Mouse (Mus musculus) CH12.LX (cell line): ENCODE measurements around the gene Dydc2. TPM values are rescaled to one million over a fixed set of nuclear protein-coding genes. Genes with fewer than 3 reads are reported as not detected.

Experiments
- DNase-seq: peaks from one replicate; pipeline ENCODE4 v3.0.0-alpha.2; 2013; ENCODE audit errors: extremely low read depth
- H3K27ac ChIP-seq: 2 replicates; pipeline ENCODE4 v1.5.1; 2012; ENCODE audit warnings: low read depth, mild to moderate bottlenecking, control low read depth, moderate library complexity; ENCODE audit not compliant: insufficient read depth
- H3K27me3 ChIP-seq: replicated peaks from 2 replicates; pipeline ENCODE3; 2012; ENCODE audit warnings: inconsistent platforms
- H3K36me3 ChIP-seq, 2 experiments: replicated peaks in 1 of 2; 2 replicates each; pipeline versions ENCODE3 to v1.6.1; 2012; ENCODE audit warnings: inconsistent platforms in 1 of 2, low read length in 1 of 2, mild to moderate bottlenecking in 1 of 2, mixed read lengths in 1 of 2, moderate library complexity in 1 of 2; ENCODE audit not compliant: control insufficient read depth in 1 of 2, insufficient read depth in 1 of 2
- H3K4me1 ChIP-seq, 2 experiments: 2 replicates each; pipeline ENCODE4 v1.6.1; 2012; ENCODE audit warnings: inconsistent platforms in 1 of 2, moderate library complexity in 1 of 2; ENCODE audit not compliant: insufficient read depth in 2 of 2, control insufficient read depth in 1 of 2
- H3K4me2 ChIP-seq: 2 replicates; pipeline ENCODE4 v1.6.1; 2012; ENCODE audit warnings: low read depth, mild to moderate bottlenecking, control low read depth; ENCODE audit not compliant: poor library complexity, insufficient read depth, severe bottlenecking
- H3K4me3 ChIP-seq, 3 experiments: fragments of 150-350 bp in 1 of 3; sonication (generic) in 1 of 3; replicated peaks in 1 of 3; 2 replicates each; pipeline versions ENCODE3 to v1.5.1; 2011 to 2012; ENCODE audit warnings: low read depth in 2 of 3, low read length in 2 of 3, mild to moderate bottlenecking in 2 of 3, moderate library complexity in 2 of 3, control low read depth in 1 of 3, improper control_type of control experiment in 1 of 3, inconsistent platforms in 1 of 3, mixed read lengths in 1 of 3; ENCODE audit not compliant: poor library complexity in 1 of 3
- H3K79me2 ChIP-seq: replicated peaks from 2 replicates; pipeline ENCODE4 v1.6.1; 2012; ENCODE audit warnings: mild to moderate bottlenecking, moderate library complexity; ENCODE audit not compliant: control insufficient read depth, poor library complexity, insufficient read depth, severe bottlenecking; ENCODE audit errors: extremely low read depth
- H3K9ac ChIP-seq: 2 replicates; pipeline ENCODE4 v1.6.1; 2012; ENCODE audit warnings: low read depth, mild to moderate bottlenecking, control low read depth, moderate library complexity; ENCODE audit not compliant: insufficient read depth
- H3K9me3 ChIP-seq: replicated peaks from 2 replicates; pipeline ENCODE3; 2012; ENCODE audit warnings: low read length, inconsistent platforms, mixed read lengths
- BHLHE40 ChIP-seq: IDR thresholded peaks from 2 replicates; pipeline ENCODE4 v1.6.1; 2011; ENCODE audit warnings: mild to moderate bottlenecking, low read depth, low read length, improper control_type of control experiment
- ELF1 ChIP-seq: IDR thresholded peaks from 2 replicates; pipeline ENCODE4 v1.6.1; 2014; ENCODE audit warnings: low read depth, mild to moderate bottlenecking, inconsistent platforms, low read length, improper control_type of control experiment
- ETS1 ChIP-seq: conservative IDR thresholded peaks from 2 replicates; pipeline ENCODE4 v1.6.1; 2012; ENCODE audit warnings: low read depth, mild to moderate bottlenecking, inconsistent platforms, low read length, improper control_type of control experiment, moderate library complexity
- GABPA ChIP-seq: IDR thresholded peaks from 2 replicates; pipeline ENCODE4 v1.6.1; 2012; ENCODE audit warnings: low read depth, low read length, improper control_type of control experiment, inconsistent platforms; ENCODE audit not compliant: insufficient replicate concordance
- MAX ChIP-seq: IDR thresholded peaks from 2 replicates; pipeline ENCODE4 v1.6.1; 2011; ENCODE audit warnings: low read length, improper control_type of control experiment
- MAZ ChIP-seq: IDR thresholded peaks from 2 replicates; pipeline ENCODE4 v1.6.1; 2012; ENCODE audit warnings: low read depth, mild to moderate bottlenecking, inconsistent platforms, low read length, improper control_type of control experiment, moderate library complexity
- MXI1 ChIP-seq: IDR thresholded peaks from 2 replicates; pipeline ENCODE4 v1.6.1; 2011; ENCODE audit warnings: mild to moderate bottlenecking, low read depth, low read length, improper control_type of control experiment
- NELFE ChIP-seq: IDR thresholded peaks from 2 replicates; pipeline ENCODE4 v1.6.1; 2011; ENCODE audit warnings: low read depth, low read length, improper control_type of control experiment
- POLR2A ChIP-seq: IDR thresholded peaks from 2 replicates; pipeline ENCODE4 v1.6.1; 2011; ENCODE audit warnings: low read depth, mild to moderate bottlenecking, improper control_type of control experiment, low read length
- RAD21 ChIP-seq: IDR thresholded peaks from 2 replicates; pipeline ENCODE4 v1.6.1; 2011; ENCODE audit warnings: low read depth, mild to moderate bottlenecking, low read length, improper control_type of control experiment, moderate library complexity
- RCOR1 ChIP-seq: conservative IDR thresholded peaks from 2 replicates; pipeline ENCODE4 v1.6.1; 2012; ENCODE audit warnings: low read depth, mild to moderate bottlenecking, inconsistent platforms, low read length, improper control_type of control experiment
- SIN3A ChIP-seq: IDR thresholded peaks from 2 replicates; pipeline ENCODE4 v1.6.1; 2012; ENCODE audit warnings: low read length, improper control_type of control experiment, inconsistent platforms
- SMC3 ChIP-seq: IDR thresholded peaks from 2 replicates; pipeline ENCODE4 v1.6.1; 2011; ENCODE audit warnings: low read depth, low read length, improper control_type of control experiment
- USF1 ChIP-seq: IDR thresholded peaks from 2 replicates; pipeline ENCODE4 v1.6.1; 2014; ENCODE audit warnings: low read depth, mild to moderate bottlenecking, inconsistent platforms, low read length, improper control_type of control experiment
- ZC3H11A ChIP-seq: IDR thresholded peaks from 2 replicates; pipeline ENCODE4 v1.6.1; 2012; ENCODE audit warnings: low read depth, mild to moderate bottlenecking, inconsistent platforms, low read length, improper control_type of control experiment
- dilution Hi-C: fragments of 300-500 bp; cut with MboI; formaldehyde crosslinking; loops from 2 replicates; pipeline ENCODE4 v1.14.3; 2020; ENCODE audit warnings: low sequenced_read_pairs; ENCODE audit not compliant: extremely low pct_unique_long_range_greater_than_20kb, extremely low pct_ligation_motif_present
- in situ Hi-C: fragments of 300-500 bp; cut with MboI; formaldehyde crosslinking; loops from 3 replicates; pipeline ENCODE4 v1.14.3; 2019; ENCODE audit warnings: low sequenced_read_pairs, low pct_ligation_motif_present, low pct_unique_long_range_greater_than_20kb, mixed read lengths
- polyA plus RNA-seq: library from polyadenylated mRNA; unstranded; fragments of >175 nt; gene quantifications from 2 replicates; pipeline ENCODE4 v1.2.1, GENCODE M21; 2012; ENCODE audit warnings: low read depth; ENCODE audit not compliant: insufficient read length
- total RNA-seq, 2 experiments: library from RNA; depleted of rRNA; stranded (reverse); fragments of 300-350 nt in 1 of 2; fragments of >200 nt in 1 of 2; gene quantifications; 2 replicates each; pipeline ENCODE4 v1.2.3; 2012 to 2014

Gene Dydc2
- total and polyA plus RNA-seq, 3 experiments, result 0.67 TPM; not detected in 2

DNA sequence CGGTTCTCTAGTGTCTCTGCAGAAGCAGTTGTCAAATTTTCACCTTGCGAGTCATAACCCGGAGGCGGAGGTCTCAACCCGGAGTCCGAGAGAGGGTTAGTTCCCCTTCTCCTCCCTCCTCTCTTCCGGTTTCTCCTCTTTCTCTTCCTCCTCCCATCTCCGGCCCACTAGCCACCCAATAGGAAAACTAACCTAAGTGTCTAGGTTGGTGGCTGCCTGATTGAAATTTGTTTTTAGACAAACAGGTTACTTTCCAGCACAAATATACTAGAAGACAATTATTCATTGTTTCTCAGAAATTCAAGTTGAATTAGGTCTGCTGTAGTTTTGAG is 3.9 kb upstream of the Dydc2 start:
- Histone ChIP-seq H3K4me1 (peaks cover 0 to 12% of the 10 kb centered on the region in 2 experiments; a peak in 2 of 4 replicates), H3K4me3 (peak overlapping the region; percentile 30 to 66 (median 46))
- TF ChIP-seq ELF1 (peak; percentile 62; the same call in 1 of the 2 replicates), SMC3 (no peak)
- TF ChIP-seq, all 38 proteins: peak for 1
- dilution Hi-C loops, result no loop called here
- in situ Hi-C loops, result no loop called here
- Histone ChIP-seq H3K79me2 (no peaks in the 10 kb centered on the region), H3K9me3 (no peaks in the 10 kb centered on the region), H3K36me3 (no peaks in the 10 kb centered on the region), H3K27me3 (peaks cover 8% of the 10 kb centered on the region), H3K9ac (no peak overlapping the region), H3K4me2 (peak overlapping the region; percentile 93), H3K27ac (no peak overlapping the region)
- DNase-seq, result no peak

DNA sequence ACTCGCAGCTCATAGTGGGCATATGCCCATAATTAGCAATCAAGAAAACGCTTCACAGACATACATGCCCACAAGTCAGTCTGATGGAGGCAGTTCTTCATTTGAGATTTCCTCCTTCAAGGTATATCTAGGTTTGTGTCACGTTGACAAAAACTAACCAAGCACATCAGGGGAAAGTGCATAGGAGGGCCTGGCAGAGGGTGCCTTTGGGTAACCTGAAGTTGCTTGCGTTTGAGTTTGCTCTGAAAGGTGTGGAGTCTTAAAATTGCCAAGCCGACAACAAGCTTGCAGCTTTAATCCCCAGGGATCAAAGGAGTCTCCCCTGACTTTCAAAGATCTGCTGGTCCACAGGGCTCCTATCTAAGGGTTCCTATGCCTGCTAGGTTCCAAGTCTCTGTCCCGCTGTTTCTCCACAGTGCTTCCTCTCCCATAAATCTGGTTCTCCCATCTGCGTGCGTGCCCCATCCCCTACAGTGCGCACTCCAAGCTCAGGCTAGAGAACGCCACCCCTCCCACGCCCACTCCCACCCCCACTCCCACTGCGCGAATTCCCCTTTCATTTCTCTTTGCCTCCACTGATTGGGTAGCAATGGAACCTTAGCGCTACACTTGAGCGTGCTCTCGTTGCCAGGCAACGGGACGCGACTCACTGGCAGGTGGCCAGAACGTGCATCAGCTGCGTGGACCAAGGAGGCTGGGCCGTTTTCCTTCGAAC is 3.4 kb upstream of the Dydc2 start, which contains the start of gene Dydc1:
TSS of gene Dydc1 (plus strand) at position 683 of the 715 bp plus-strand sequence.
- H3K36me3 ChIP-seq, result no peaks in the 10 kb centered on the region
- no peaks in the 10 kb centered on the region for H3K9me3 ChIP-seq
- peak within 1 kb of the TSS; percentile 93 for H3K4me2 ChIP-seq
- no peaks in the 10 kb centered on the region for H3K79me2 ChIP-seq
- H3K27ac ChIP-seq, result no peak within 1 kb of the TSS
- peaks cover 0 to 12% of the 10 kb centered on the region in 2 experiments; a peak in 2 of 4 replicates for H3K4me1 ChIP-seq
- dilution Hi-C loops (no loop called here), in situ Hi-C loops (no loop called here)
- TF ChIP-seq BHLHE40 (peak; percentile 69), SIN3A (peak; percentile 78), MXI1 (peak; percentile 82), RCOR1 (no peak)
- peak; percentile 55 for DNase-seq
- peak within 1 kb of the TSS; percentile 30 to 66 (median 46) for H3K4me3 ChIP-seq
- peaks cover 8% of the 10 kb centered on the region for H3K27me3 ChIP-seq
- no peak within 1 kb of the TSS for H3K9ac ChIP-seq

DNA sequence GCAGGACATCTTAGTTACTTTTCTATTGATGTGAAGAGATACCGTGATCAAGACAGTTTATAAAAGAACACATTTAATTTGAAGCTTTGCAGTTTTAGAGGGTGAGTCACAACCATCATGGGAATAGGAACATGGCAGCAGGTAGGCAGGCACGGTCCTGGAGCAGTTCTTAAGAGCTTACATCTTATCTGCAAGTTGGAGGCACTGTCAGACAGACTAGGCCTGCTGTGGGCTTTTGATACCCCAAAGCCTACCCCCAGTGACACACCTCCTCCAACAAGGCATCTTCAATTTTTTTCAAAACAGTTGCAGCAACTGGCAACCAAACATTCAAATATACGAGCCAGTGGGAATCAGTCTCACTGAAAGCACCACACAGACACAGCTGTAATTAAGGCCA is 1.3 kb upstream of the Dydc2 start:
- Histone ChIP-seq H3K79me2 (no peaks in the 10 kb centered on the region), H3K36me3 (no peaks in the 10 kb centered on the region), H3K27ac (no peak overlapping the region), H3K4me2 (no peak overlapping the region), H3K9ac (no peak overlapping the region), H3K27me3 (peaks cover 5% of the 10 kb centered on the region), H3K4me1 (peaks cover 0 to 12% of the 10 kb centered on the region in 2 experiments; a peak in 2 of 4 replicates), H3K9me3 (no peaks in the 10 kb centered on the region), H3K4me3 (no peak overlapping the region)
- no peak for DNase-seq
- dilution Hi-C loops (no loop called here), in situ Hi-C loops (no loop called here)
- TF ChIP-seq MAZ (no peak), GABPA (no peak), NELFE (no peak), RAD21 (no peak), ZC3H11A (no peak), USF1 (no peak), ETS1 (no peak), MAX (no peak), POLR2A (no peak)
